Mouse (Mus musculus): ENCODE results near the gene Dapp1. TPM values are rescaled to one million over a fixed set of nuclear protein-coding genes. Genes with fewer than 3 reads are reported as not detected.

Dapp1 gene
- 2.3 and 2.6 TPM in 2 replicates for polyA plus RNA-seq (2016; fragmentation: Nextera tagmentation; extraction: Ambion mirVana)

- ATAC-seq (ENCODE audit: low FRiP score), result no peak
- Histone ChIP-seq H3K4me2 (replicated peaks) (peak within 1 kb of the TSS; percentile 44), H3K4me3 (peak within 1 kb of the TSS; percentile 18), H3K9me3 (replicated peaks) (no peaks in the 10 kb centered on the region), H3K27me3 (peaks cover 6% of the 10 kb centered on the region; the same call in 1 of the 2 replicates), H3K27ac (no peak within 1 kb of the TSS), H3K36me3 (no peaks in the 10 kb centered on the region), H3K9ac (peak within 1 kb of the TSS; percentile 15; the same call in 1 of the 2 replicates), H3K4me1 (peaks cover 10% of the 10 kb centered on the region)
- 22% methylated on average over 10 of the region's 10 CpGs for WGBS
These were observed at the start of gene Dapp1 for GRCm38 (mm10) chr3:137981382-137981750. Dapp1 (minus strand) TSS chr3:137981545.

- no peak overlapping the region for H3K27ac ChIP-seq
- no peak overlapping the region for H3K4me3 ChIP-seq
- no peak overlapping the region for H3K9ac ChIP-seq
- WGBS, result 88% methylated on average over 6 of the region's 6 CpGs
- no peak overlapping the region for H3K4me2 ChIP-seq (replicated peaks)
- no peak for ATAC-seq (ENCODE audit: low FRiP score)
- no peaks in the 10 kb centered on the region for H3K4me1 ChIP-seq
- H3K36me3 ChIP-seq, result no peaks in the 10 kb centered on the region
- no peaks in the 10 kb centered on the region for H3K27me3 ChIP-seq
- H3K9me3 ChIP-seq (replicated peaks), result no peaks in the 10 kb centered on the region
These were observed 49.2 kb upstream of the Dapp1 start for GRCm38 (mm10) chr3:138030563-138030962.

- H3K27me3 ChIP-seq, result no peaks in the 10 kb centered on the region
- H3K9ac ChIP-seq, result no peak overlapping the region
- H3K27ac ChIP-seq, result no peak overlapping the region
- H3K4me3 ChIP-seq, result no peak overlapping the region
- no peaks in the 10 kb centered on the region for H3K9me3 ChIP-seq (replicated peaks)
- ATAC-seq (ENCODE audit: low FRiP score), result no peak
- no peak overlapping the region for H3K4me2 ChIP-seq (replicated peaks)
- no peaks in the 10 kb centered on the region for H3K4me1 ChIP-seq
- WGBS, result 92% methylated on average over 5 of the region's 5 CpGs
- H3K36me3 ChIP-seq, result no peaks in the 10 kb centered on the region
These were observed 48.0 kb upstream of the Dapp1 start for GRCm38 (mm10) chr3:138029351-138029750.

GRCm38 (mm10) chr3:138027575-138028362 lies 46.4 kb upstream of the Dapp1 start:
- Histone ChIP-seq H3K4me1 (no peaks in the 10 kb centered on the region), H3K27ac (no peak overlapping the region)
- 82% methylated on average over 5 of the region's 5 CpGs for WGBS

GRCm38 (mm10) chr3:138026286-138026685 lies 44.9 kb upstream of the Dapp1 start:
- no peak overlapping the region for H3K4me3 ChIP-seq
- H3K27me3 ChIP-seq, result no peaks in the 10 kb centered on the region
- no peaks in the 10 kb centered on the region for H3K4me1 ChIP-seq
- WGBS, result 87% methylated on average over 10 of the region's 10 CpGs
- H3K4me2 ChIP-seq (replicated peaks), result no peak overlapping the region
- no peaks in the 10 kb centered on the region for H3K36me3 ChIP-seq
- H3K9ac ChIP-seq, result no peak overlapping the region
- H3K9me3 ChIP-seq (replicated peaks), result no peaks in the 10 kb centered on the region
- no peak overlapping the region for H3K27ac ChIP-seq
- no peak for ATAC-seq (ENCODE audit: low FRiP score)

More at GRCm38 (mm10) chr3:138027575-138028362, 46.4 kb upstream of the Dapp1 start:
- Histone ChIP-seq H3K4me3 (no peak overlapping the region), H3K9me3 (replicated peaks) (no peaks in the 10 kb centered on the region), H3K36me3 (no peaks in the 10 kb centered on the region), H3K27me3 (no peaks in the 10 kb centered on the region), H3K4me2 (replicated peaks) (no peak overlapping the region), H3K9ac (no peak overlapping the region)
- no peak for ATAC-seq (ENCODE audit: low FRiP score)

GRCm38 (mm10) chr3:138022651-138023050 lies 41.3 kb upstream of the Dapp1 start:
- Histone ChIP-seq H3K4me2 (replicated peaks) (no peak overlapping the region), H3K4me1 (no peaks in the 10 kb centered on the region), H3K27ac (no peak overlapping the region), H3K9me3 (replicated peaks) (0 out of 2 replicates have a peak, but pooled peaks cover 3% of the 10 kb centered on the region), H3K36me3 (no peaks in the 10 kb centered on the region), H3K27me3 (no peaks in the 10 kb centered on the region), H3K4me3 (no peak overlapping the region), H3K9ac (no peak overlapping the region)
- no peak for ATAC-seq (ENCODE audit: low FRiP score)
- 82% methylated on average over 4 of the region's 4 CpGs for WGBS

- H3K27ac ChIP-seq, result no peak overlapping the region
- no peak for ATAC-seq (ENCODE audit: low FRiP score)
- H3K36me3 ChIP-seq, result no peaks in the 10 kb centered on the region
- WGBS, result 87% methylated on average over 4 of the region's 4 CpGs
- H3K4me3 ChIP-seq, result no peak overlapping the region
- H3K27me3 ChIP-seq, result no peaks in the 10 kb centered on the region
- no peak overlapping the region for H3K4me2 ChIP-seq (replicated peaks)
- H3K9me3 ChIP-seq (replicated peaks), result 0 out of 2 replicates have a peak, but pooled peaks cover 3% of the 10 kb centered on the region
- H3K4me1 ChIP-seq, result no peaks in the 10 kb centered on the region
- no peak overlapping the region for H3K9ac ChIP-seq
These were observed 40.7 kb upstream of the Dapp1 start for GRCm38 (mm10) chr3:138022003-138022402.

GRCm38 (mm10) chr3:138016810-138017209 lies 35.5 kb upstream of the Dapp1 start:
- Histone ChIP-seq H3K4me1 (no peaks in the 10 kb centered on the region), H3K36me3 (no peaks in the 10 kb centered on the region), H3K9ac (no peak overlapping the region), H3K27me3 (no peaks in the 10 kb centered on the region), H3K9me3 (replicated peaks) (0 out of 2 replicates have a peak, but pooled peaks cover 3% of the 10 kb centered on the region), H3K4me3 (no peak overlapping the region), H3K4me2 (replicated peaks) (peak overlapping the region; percentile 31), H3K27ac (no peak overlapping the region)
- 68% methylated on average over 12 of the region's 12 CpGs for WGBS
- peak; percentile 69 for ATAC-seq (ENCODE audit: low FRiP score)

- Histone ChIP-seq H3K9me3 (replicated peaks) (0 out of 2 replicates have a peak, but pooled peaks cover 3% of the 10 kb centered on the region), H3K4me2 (replicated peaks) (no peak overlapping the region), H3K9ac (no peak overlapping the region), H3K4me3 (no peak overlapping the region), H3K27ac (no peak overlapping the region), H3K36me3 (no peaks in the 10 kb centered on the region), H3K4me1 (no peaks in the 10 kb centered on the region), H3K27me3 (no peaks in the 10 kb centered on the region)
- ATAC-seq (ENCODE audit: low FRiP score), result no peak
- WGBS, result 76% methylated on average over 2 of the region's 2 CpGs
These were observed 33.4 kb upstream of the Dapp1 start for GRCm38 (mm10) chr3:138014725-138015124.

GRCm38 (mm10) chr3:138012351-138012750 lies 31.0 kb upstream of the Dapp1 start:
- Histone ChIP-seq H3K4me3 (no peak overlapping the region), H3K27ac (no peak overlapping the region), H3K27me3 (no peaks in the 10 kb centered on the region), H3K9ac (no peak overlapping the region), H3K36me3 (no peaks in the 10 kb centered on the region), H3K4me1 (no peaks in the 10 kb centered on the region), H3K4me2 (replicated peaks) (no peak overlapping the region), H3K9me3 (replicated peaks) (no peaks in the 10 kb centered on the region)
- ATAC-seq (ENCODE audit: low FRiP score), result no peak
- WGBS, result 62% methylated on average over 4 of the region's 4 CpGs

- Histone ChIP-seq H3K4me2 (replicated peaks) (no peak overlapping the region), H3K4me3 (no peak overlapping the region), H3K4me1 (no peaks in the 10 kb centered on the region), H3K9ac (no peak overlapping the region), H3K9me3 (replicated peaks) (peaks cover 6% of the 10 kb centered on the region; the same call in 1 of the 2 replicates), H3K27ac (no peak overlapping the region), H3K27me3 (no peaks in the 10 kb centered on the region), H3K36me3 (no peaks in the 10 kb centered on the region)
- 86% methylated on average over 6 of the region's 6 CpGs for WGBS
- ATAC-seq (ENCODE audit: low FRiP score), result no peak
These were observed 26.8 kb upstream of the Dapp1 start for GRCm38 (mm10) chr3:138008152-138008551.

GRCm38 (mm10) chr3:138006896-138007295 lies 25.6 kb upstream of the Dapp1 start:
- Histone ChIP-seq H3K4me2 (replicated peaks) (no peak overlapping the region), H3K4me1 (no peaks in the 10 kb centered on the region), H3K4me3 (no peak overlapping the region), H3K9me3 (replicated peaks) (peaks cover 6% of the 10 kb centered on the region; the same call in 1 of the 2 replicates), H3K27me3 (no peaks in the 10 kb centered on the region), H3K9ac (no peak overlapping the region), H3K36me3 (no peaks in the 10 kb centered on the region), H3K27ac (no peak overlapping the region)
- ATAC-seq (ENCODE audit: low FRiP score), result no peak
- WGBS, result 71% methylated on average over 3 of the region's 3 CpGs

GRCm38 (mm10) chr3:138003264-138003663 lies 21.9 kb upstream of the Dapp1 start:
- Histone ChIP-seq H3K27me3 (no peaks in the 10 kb centered on the region), H3K4me3 (no peak overlapping the region), H3K9me3 (replicated peaks) (peaks cover 6% of the 10 kb centered on the region; the same call in 1 of the 2 replicates), H3K4me2 (replicated peaks) (no peak overlapping the region), H3K4me1 (no peaks in the 10 kb centered on the region), H3K9ac (no peak overlapping the region), H3K27ac (no peak overlapping the region), H3K36me3 (no peaks in the 10 kb centered on the region)
- no peak for ATAC-seq (ENCODE audit: low FRiP score)
- WGBS, result 89% methylated on average over 7 of the region's 7 CpGs
